Mouse (Mus musculus) bone marrow macrophage, adult 2 months (primary cell): ENCODE data around the gene H1foo. TPM values are rescaled to one million over a fixed set of nuclear protein-coding genes. Genes with fewer than 3 reads are reported as not detected.
A peak's percentile ranks its signal among the peaks of the same experiment; 100 is the strongest.

ENCODE experiments used
- H3K27ac ChIP-seq: 2 replicates; pipeline ENCODE4 v1.5.1; 2012; ENCODE audit warnings: low read depth, low read length; ENCODE audit not compliant: insufficient read depth
- H3K4me1 ChIP-seq: 2 replicates; pipeline ENCODE4 v1.6.1; 2012; ENCODE audit warnings: low read length; ENCODE audit not compliant: control insufficient read depth, insufficient read depth
- H3K4me3 ChIP-seq: 2 replicates; pipeline ENCODE4 v1.5.1; 2012; ENCODE audit warnings: mild to moderate bottlenecking, low read length, moderate library complexity; ENCODE audit not compliant: insufficient read depth
- CTCF ChIP-seq: IDR thresholded peaks from 2 replicates; pipeline ENCODE4 v1.5.1; 2012; ENCODE audit warnings: low read depth, mild to moderate bottlenecking, low read length, moderate library complexity
- POLR2A ChIP-seq: IDR thresholded peaks from 2 replicates; pipeline ENCODE4 v1.6.1; 2012; ENCODE audit warnings: mild to moderate bottlenecking, low read depth, low read length, borderline replicate concordance
- polyA plus RNA-seq: library from polyadenylated mRNA; stranded (reverse); fragments of >200 nt; gene quantifications from 2 replicates; pipeline ENCODE4 v1.2.4, GENCODE M21; 2012; ENCODE audit not compliant: missing spikeins, insufficient read depth, insufficient read length

The H1foo gene
- polyA plus RNA-seq, 1 experiment, result not detected

- TF ChIP-seq CTCF (no peak), POLR2A (no peak)
- Histone ChIP-seq H3K27ac (no peak overlapping the region), H3K4me1 (peaks cover 50% of the 10 kb centered on the region), H3K4me3 (peak overlapping the region; percentile 94)
Measured at GRCm38 (mm10) chr6:115990479-115990878, 45.7 kb downstream of the H1foo start.

DNA sequence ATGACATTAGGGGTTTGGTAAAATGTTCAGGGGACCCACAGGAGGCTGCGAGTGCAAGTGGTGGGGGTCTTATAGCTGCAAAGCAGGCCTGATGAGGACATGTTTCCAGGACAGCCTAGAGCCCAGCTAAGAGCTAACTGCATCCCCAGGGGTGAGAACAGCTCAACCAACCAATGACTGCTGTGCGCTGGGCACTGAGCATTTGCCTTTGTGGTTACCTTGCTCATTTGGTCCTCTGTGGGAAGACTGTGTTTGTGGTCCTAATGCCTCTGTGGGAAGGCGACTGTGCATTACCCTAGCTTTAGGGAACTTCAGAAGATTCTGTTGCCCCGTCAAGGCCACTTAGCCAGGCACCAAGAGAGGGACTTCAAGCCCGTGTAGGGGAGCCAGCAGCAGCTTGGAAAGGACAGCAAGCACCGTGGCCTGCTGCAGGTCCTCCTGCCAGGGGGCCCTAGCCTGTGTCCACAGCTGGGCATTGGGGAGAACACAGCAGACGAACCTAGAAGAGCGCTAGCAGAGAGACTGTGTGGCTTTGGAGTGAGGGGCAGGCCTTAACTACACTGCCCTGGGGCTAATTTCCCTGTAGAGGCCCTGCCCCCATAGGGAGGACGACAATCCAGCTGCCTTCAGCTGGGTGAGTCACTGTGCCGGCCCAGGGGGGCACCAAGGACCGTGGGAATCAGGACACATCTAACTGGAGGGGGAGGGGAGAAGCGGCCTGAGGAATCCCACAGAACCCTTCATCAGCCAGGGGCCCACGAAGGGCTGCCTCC lies 46.6 kb downstream of the H1foo start:
- peak overlapping the region; percentile 46 for H3K27ac ChIP-seq
- peaks cover 57% of the 10 kb centered on the region for H3K4me1 ChIP-seq
- H3K4me3 ChIP-seq, result peak overlapping the region; percentile 94
- TF ChIP-seq POLR2A (no peak), CTCF (no peak)

- H3K4me3 ChIP-seq, result peak overlapping the region; percentile 94
- peak overlapping the region; percentile 46 for H3K27ac ChIP-seq
- H3K4me1 ChIP-seq, result peaks cover 60% of the 10 kb centered on the region
- no peak for TF ChIP-seq POLR2A
- no peak for TF ChIP-seq CTCF
Measured at GRCm38 (mm10) chr6:115991881-115992620, 47.3 kb downstream of the H1foo start.

DNA sequence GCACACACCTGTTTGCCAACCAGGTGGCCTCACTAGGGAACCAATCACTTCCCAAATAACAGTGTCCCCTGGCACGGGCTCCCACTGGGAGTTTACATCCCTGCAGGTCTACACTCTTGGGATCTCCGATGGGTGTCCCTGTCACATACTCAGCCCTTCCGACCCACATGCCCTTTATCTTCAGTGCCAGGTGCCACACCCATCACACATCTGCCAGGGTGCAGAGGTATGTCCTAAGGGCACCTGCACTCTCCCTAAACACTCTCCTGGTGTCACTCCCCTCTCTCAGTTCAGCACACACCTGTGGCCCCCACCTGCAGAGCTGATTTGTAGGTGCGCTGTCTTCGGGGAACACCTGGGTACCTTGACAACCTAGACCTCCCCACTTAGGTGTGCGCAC lies 48.2 kb downstream of the H1foo start:
- TF ChIP-seq CTCF (no peak), POLR2A (no peak)
- peaks cover 55% of the 10 kb centered on the region for H3K4me1 ChIP-seq
- peak overlapping the region; percentile 94 for H3K4me3 ChIP-seq
- no peak overlapping the region for H3K27ac ChIP-seq

DNA sequence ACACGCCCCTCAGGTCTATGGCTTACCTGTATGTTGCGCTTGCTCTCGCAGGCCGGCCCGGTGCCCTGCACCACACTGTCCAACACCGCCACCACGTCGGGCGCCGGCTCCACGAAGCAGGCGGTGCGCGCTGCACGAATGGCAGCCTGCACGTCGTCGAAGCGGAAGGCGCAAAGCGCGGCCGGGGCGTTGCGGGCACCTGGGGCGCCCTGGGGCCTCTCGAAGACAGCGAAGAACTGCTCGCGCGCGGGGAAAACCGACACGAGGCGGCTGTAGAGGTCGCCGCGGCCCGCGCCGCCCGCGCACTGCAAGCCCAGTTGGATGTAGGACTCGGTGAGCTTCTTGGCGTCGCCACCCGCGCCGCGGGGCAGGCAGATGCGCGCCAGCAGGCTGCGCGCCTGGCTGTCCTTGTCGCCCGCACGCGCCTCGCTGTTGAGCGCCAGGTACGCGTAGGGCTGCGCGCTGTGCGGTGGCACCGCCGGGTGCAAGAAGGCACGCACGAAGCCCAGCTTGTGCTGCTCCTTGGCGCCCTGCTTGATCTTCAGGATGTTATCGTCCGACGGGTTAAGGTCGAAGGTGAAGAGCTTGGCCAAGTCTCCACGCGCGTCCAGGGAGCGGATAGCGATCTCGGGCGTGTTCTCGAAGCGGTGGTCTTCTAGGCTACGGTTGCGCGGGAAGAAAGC lies 48.9 kb downstream of the H1foo start:
- Histone ChIP-seq H3K27ac (peak overlapping the region; percentile 55; the same call in 1 of the 2 replicates), H3K4me1 (peaks cover 49% of the 10 kb centered on the region), H3K4me3 (peak overlapping the region; percentile 94)
- TF ChIP-seq POLR2A (no peak), CTCF (no peak)

DNA sequence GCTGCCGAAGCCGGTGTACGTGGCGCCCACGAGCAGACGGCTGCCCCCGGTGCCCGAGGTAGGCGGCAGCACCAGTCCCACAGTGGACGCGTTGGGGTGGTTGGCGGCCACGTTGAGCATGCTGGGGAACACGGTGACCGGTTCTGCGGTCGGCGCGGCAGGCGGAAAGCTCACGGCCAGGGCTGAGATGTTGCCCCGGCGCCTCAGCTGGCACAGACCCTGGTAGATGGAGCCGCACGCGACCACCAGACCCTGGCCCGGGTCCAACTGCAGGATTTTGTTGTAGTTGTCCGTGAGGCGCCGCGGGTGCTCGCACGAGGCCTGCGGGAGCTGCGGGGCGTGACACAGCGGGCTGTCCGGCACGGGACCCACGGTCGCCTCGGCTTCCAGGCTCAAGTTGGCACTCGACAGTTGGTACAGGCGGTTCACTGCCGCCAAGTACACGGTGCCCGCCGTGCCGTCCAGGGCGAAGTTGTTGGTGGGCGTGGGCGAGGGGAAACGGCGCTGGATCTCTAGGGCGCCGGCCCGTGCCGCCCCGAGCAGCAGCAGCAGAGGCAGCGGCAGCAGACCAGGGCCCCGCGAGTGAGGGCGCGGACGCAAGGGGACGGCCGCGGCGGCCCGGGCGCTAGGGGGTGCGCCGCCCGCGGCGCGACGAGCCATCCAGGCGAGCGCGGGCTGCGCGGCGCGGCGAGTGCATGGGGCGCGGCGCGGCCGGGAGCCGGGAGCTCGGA lies 49.6 kb downstream of the H1foo start:
- Histone ChIP-seq H3K4me1 (peaks cover 42% of the 10 kb centered on the region), H3K4me3 (peak overlapping the region; percentile 94), H3K27ac (peak overlapping the region; percentile 55)
- TF ChIP-seq POLR2A, result no peak
- no peak for TF ChIP-seq CTCF

GRCm38 (mm10) chr6:115994877-115995520 lies 50.3 kb downstream of the H1foo start, which contains the start of gene Plxnd1:
TSS of gene Plxnd1 (minus strand) at chr6:115995005.
- H3K27ac ChIP-seq, result peak within 1 kb of the TSS; percentile 96
- peak within 1 kb of the TSS; percentile 94 for H3K4me3 ChIP-seq
- TF ChIP-seq POLR2A, result 0 out of 2 replicates have a peak, but pooled peaks have one; percentile 6
- no peak for TF ChIP-seq CTCF
- peaks cover 35% of the 10 kb centered on the region for H3K4me1 ChIP-seq

DNA sequence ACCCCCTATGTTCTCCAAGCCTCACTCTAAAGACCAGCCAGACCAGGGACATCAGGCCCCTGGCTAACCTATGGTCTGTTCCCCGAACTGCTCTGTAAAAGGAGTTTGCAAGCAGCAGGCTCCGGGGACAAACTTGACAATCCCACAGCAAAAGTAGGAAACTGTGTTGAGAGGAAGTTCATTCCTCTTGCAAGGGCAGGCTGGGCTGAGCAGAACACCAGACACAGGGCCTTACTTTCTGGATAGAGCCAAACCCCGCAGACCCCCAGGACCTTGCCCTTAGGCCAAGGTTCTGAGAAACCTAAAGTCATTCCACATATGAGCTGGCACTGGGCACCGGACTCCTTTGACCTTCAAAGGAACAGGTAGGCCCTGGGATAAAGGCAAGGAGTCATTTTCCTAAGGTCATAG lies 50.8 kb downstream of the H1foo start:
- Histone ChIP-seq H3K27ac (peak overlapping the region; percentile 90), H3K4me1 (peaks cover 29% of the 10 kb centered on the region), H3K4me3 (peak overlapping the region; percentile 38)
- TF ChIP-seq POLR2A (no peak), CTCF (no peak)
